Mouse (Mus musculus) CH12F3 (cell line): ENCODE results near the gene Mylpf.

Source experiments
- in situ Hi-C: fragments of 300-500 bp; cut with MboI; formaldehyde crosslinking; loops from 2 replicates; pipeline ENCODE4 v1.14.3; 2020; ENCODE audit warnings: low sequenced_read_pairs

Mylpf gene

GRCm38 (mm10) chr7:127208553-127209438 is at the start of gene Mylpf:
Gene Mylpf, plus strand, starts transcription at chr7:127208890.
- in situ Hi-C loops = no loop called here

GRCm38 (mm10) chr7:127162546-127162945 is 46.1 kb upstream of the Mylpf start:
- in situ Hi-C loops = no loop called here

- in situ Hi-C loops = no loop called here
Observed at GRCm38 (mm10) chr7:127164002-127164401, 44.7 kb upstream of the Mylpf start.

GRCm38 (mm10) chr7:127165607-127166493 is 42.8 kb upstream of the Mylpf start:
- in situ Hi-C loops = no loop called here

- in situ Hi-C loops = no loop called here
Observed at GRCm38 (mm10) chr7:127166501-127166900, 42.2 kb upstream of the Mylpf start.

- in situ Hi-C loops = no loop called here
Observed at GRCm38 (mm10) chr7:127176937-127177336, 31.8 kb upstream of the Mylpf start.

- in situ Hi-C loops = loop anchor here (10.0 kb wide), 1 partner anchor 486 kb away; the partner anchor contains the start of genes Bola2 and Slx1b
Observed at GRCm38 (mm10) chr7:127180783-127181182, 27.9 kb upstream of the Mylpf start.

- in situ Hi-C loops = loop anchor here (10.0 kb wide), 1 partner anchor 487 kb away; the partner anchor contains the start of genes Bola2 and Slx1b
Observed at GRCm38 (mm10) chr7:127181724-127182123, 27.0 kb upstream of the Mylpf start.

GRCm38 (mm10) chr7:127183345-127183744 is 25.3 kb upstream of the Mylpf start:
- in situ Hi-C loops = loop anchor here (10.0 kb wide), 1 partner anchor 489 kb away; the partner anchor contains the start of genes Bola2 and Slx1b

GRCm38 (mm10) chr7:127183828-127184227 is 24.9 kb upstream of the Mylpf start:
- in situ Hi-C loops = loop anchor here (10.0 kb wide), 1 partner anchor 489 kb away; the partner anchor contains the start of genes Bola2 and Slx1b

- in situ Hi-C loops = loop anchor here (5.0 to 10.0 kb wide), 2 partner anchors 57 to 490 kb away; partner anchors contain the start of genes Bola2 and Slx1b
Observed at GRCm38 (mm10) chr7:127184720-127185119, 24.0 kb upstream of the Mylpf start.

- in situ Hi-C loops = loop anchor here (5.0 to 10.0 kb wide), 2 partner anchors 58 to 491 kb away; partner anchors contain the start of genes Bola2 and Slx1b
Observed at GRCm38 (mm10) chr7:127185601-127186000, 23.1 kb upstream of the Mylpf start.

- in situ Hi-C loops = loop anchor here (5.0 to 10.0 kb wide), 2 partner anchors 60 to 493 kb away; partner anchors contain the start of genes Bola2 and Slx1b
Observed at GRCm38 (mm10) chr7:127187351-127187750, 21.3 kb upstream of the Mylpf start.

- in situ Hi-C loops = loop anchor here (5.0 to 10.0 kb wide), 2 partner anchors 61 to 494 kb away; partner anchors contain the start of genes Bola2 and Slx1b
Observed at GRCm38 (mm10) chr7:127188305-127189276, 20.1 kb upstream of the Mylpf start.

- in situ Hi-C loops = no loop called here
Observed at GRCm38 (mm10) chr7:127190672-127191071, 18.0 kb upstream of the Mylpf start.

GRCm38 (mm10) chr7:127192989-127193388 is 15.7 kb upstream of the Mylpf start:
- in situ Hi-C loops = no loop called here

- in situ Hi-C loops = no loop called here
Observed at GRCm38 (mm10) chr7:127194011-127194632, 14.6 kb upstream of the Mylpf start.

- in situ Hi-C loops = no loop called here
Observed at GRCm38 (mm10) chr7:127194633-127195029, 14.1 kb upstream of the Mylpf start.
